Mouse (Mus musculus): ENCODE results near the gene Ccn2. TPM values are rescaled to one million over a fixed set of nuclear protein-coding genes. Genes with fewer than 3 reads are reported as not detected.
"Not testable (repeated sequence)": the region's sequence is repeated elsewhere in the genome, so short reads cannot be mapped to it uniquely, and the experiment has no call there.

Ccn2 gene
- polyA plus RNA-seq, 1 experiment from 2014 or later = 15.1 TPM

DNA sequence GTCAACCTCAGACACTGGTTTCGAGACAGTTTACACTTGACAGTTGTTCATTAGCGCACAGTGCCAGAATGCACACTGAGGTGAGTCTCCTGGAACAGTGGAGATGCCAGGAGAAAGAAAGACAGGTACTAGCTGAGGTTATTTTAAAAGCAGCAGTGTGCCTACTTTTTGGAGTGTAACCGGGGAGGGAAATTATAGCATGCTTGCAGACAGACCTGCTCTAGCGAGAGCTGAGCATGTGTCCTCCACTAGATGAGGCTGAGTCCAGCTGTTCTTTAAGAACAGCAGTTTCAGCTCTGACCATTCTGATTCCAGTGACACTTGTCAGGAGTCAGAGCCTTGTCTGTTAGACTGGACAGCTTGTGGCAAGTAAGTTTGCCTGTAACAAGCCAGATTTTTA is 2.5 kb downstream of the Ccn2 start:
- Histone ChIP-seq H3K27me3 (ENCODE audit: control insufficient read depth, insufficient read depth, low read depth, low read length) (no peaks in the 10 kb centered on the region), H3K4me3 (ENCODE audit: low read length) (peak overlapping the region; percentile 78), H3K36me3 (ENCODE audit: control insufficient read depth, insufficient read depth, low read length) (no peaks in the 10 kb centered on the region), H3K4me1 (replicated peaks; ENCODE audit: control insufficient read depth, insufficient read depth, low read length) (peaks cover 35% of the 10 kb centered on the region), H3K4me2 (ENCODE audit: low read depth, low read length) (peak overlapping the region; percentile 63), H3K9me3 (ENCODE audit: control insufficient read depth, low read length) (no peaks in the 10 kb centered on the region), H3K27ac (ENCODE audit: low read length) (peak overlapping the region; percentile 56; the same call in 1 of the 2 replicates), H3K9ac (ENCODE audit: low read length) (no peak overlapping the region)
- 80% methylated on average over 4 of the region's 4 CpGs for WGBS
- no peak for ATAC-seq (ENCODE audit: low read depth)

DNA sequence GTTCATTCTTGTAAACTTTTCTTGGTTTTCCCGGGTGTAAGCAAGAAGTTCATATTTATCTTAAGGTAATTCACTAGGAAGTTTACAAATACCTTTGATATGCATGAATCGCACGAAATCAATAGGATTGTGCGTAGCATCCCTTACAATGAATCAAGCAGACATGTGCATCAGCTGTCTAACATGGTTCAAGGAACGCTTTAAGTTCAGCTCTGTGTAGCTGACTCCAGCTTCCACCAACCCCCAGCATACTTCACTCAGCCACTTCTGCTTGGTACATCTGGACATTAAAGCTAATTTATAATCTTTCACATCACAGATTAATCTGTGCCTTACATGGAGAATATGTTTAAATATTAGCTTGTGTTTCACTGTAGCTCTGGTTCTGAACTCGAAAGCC is 3.5 kb downstream of the Ccn2 start:
- H3K4me3 ChIP-seq (ENCODE audit: low read length) = no peak overlapping the region

DNA sequence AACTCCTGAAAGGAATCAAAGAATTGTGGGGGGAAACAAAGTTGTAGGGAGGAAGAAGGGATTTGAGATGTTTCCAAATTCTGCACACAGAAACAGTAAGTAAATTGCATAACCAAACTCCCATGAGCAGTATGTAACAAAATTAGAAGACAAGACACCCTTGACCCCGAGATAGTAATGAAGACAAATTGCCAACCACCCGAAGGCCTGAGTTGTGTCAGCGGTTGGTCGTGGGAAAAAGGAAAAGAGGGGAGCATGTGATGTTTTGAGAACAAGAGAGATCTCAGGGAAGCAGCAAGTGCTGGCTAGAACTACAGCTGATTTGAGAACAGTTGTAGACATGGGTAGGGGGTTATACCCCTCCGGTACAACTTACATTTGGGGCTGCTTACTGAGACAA is 4.6 kb downstream of the Ccn2 start:
- Histone ChIP-seq H3K4me3 (ENCODE audit: low read length) (no peak overlapping the region), H3K36me3 (ENCODE audit: control insufficient read depth, insufficient read depth, low read length) (no peaks in the 10 kb centered on the region), H3K27ac (ENCODE audit: low read length) (no peak overlapping the region), H3K9ac (ENCODE audit: low read length) (no peak overlapping the region), H3K4me2 (ENCODE audit: low read depth, low read length) (no peak overlapping the region), H3K4me1 (replicated peaks; ENCODE audit: control insufficient read depth, insufficient read depth, low read length) (peaks cover 18% of the 10 kb centered on the region), H3K27me3 (ENCODE audit: control insufficient read depth, insufficient read depth, low read depth, low read length) (no peaks in the 10 kb centered on the region), H3K9me3 (ENCODE audit: control insufficient read depth, low read length) (no peaks in the 10 kb centered on the region)
- no peak for ATAC-seq (ENCODE audit: low read depth)
- WGBS = 50% methylated on average over 5 of the region's 5 CpGs

More for the DNA sequence above, 3.5 kb downstream of the Ccn2 start:
- H3K27ac ChIP-seq (ENCODE audit: low read length) = no peak overlapping the region
- H3K4me1 ChIP-seq (replicated peaks; ENCODE audit: control insufficient read depth, insufficient read depth, low read length) = peaks cover 26% of the 10 kb centered on the region
- 82% methylated on average over 6 of the region's 6 CpGs for WGBS
- ATAC-seq (ENCODE audit: low read depth) = no peak
- H3K9ac ChIP-seq (ENCODE audit: low read length) = no peak overlapping the region
- H3K9me3 ChIP-seq (ENCODE audit: control insufficient read depth, low read length) = no peaks in the 10 kb centered on the region
- no peaks in the 10 kb centered on the region for H3K36me3 ChIP-seq (ENCODE audit: control insufficient read depth, insufficient read depth, low read length)
- H3K4me2 ChIP-seq (ENCODE audit: low read depth, low read length) = no peak overlapping the region
- H3K27me3 ChIP-seq (ENCODE audit: control insufficient read depth, insufficient read depth, low read depth, low read length) = no peaks in the 10 kb centered on the region

DNA sequence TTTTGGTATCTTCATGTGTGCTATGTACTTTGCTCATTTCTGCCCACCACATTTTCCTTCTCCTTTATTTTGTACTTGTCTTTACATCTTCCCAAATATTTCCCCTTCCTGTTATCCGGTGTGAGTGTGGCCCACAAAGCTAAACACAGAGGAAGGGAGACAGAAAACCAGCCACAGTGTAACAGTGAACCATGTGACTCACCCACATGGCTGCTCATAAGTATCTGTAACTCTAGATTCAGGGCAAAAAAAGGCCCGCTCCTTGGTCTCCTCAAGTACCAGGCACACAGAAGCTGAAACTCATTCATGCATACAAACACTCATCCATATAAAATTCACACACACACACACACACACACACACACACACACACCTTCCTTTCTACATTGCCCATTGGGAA is 7.8 kb downstream of the Ccn2 start:
- no peaks in the 10 kb centered on the region for H3K9me3 ChIP-seq (ENCODE audit: control insufficient read depth, low read length)
- H3K9ac ChIP-seq (ENCODE audit: low read length) = no peak overlapping the region
- H3K4me3 ChIP-seq (ENCODE audit: low read length) = no peak overlapping the region
- no peak overlapping the region for H3K27ac ChIP-seq (ENCODE audit: low read length)
- no peaks in the 10 kb centered on the region for H3K36me3 ChIP-seq (ENCODE audit: control insufficient read depth, insufficient read depth, low read length)
- ATAC-seq (ENCODE audit: low read depth) = no peak
- no peaks in the 10 kb centered on the region for H3K4me1 ChIP-seq (replicated peaks; ENCODE audit: control insufficient read depth, insufficient read depth, low read length)
- WGBS = 54% methylated on average over 2 of the region's 2 CpGs
- no peaks in the 10 kb centered on the region for H3K27me3 ChIP-seq (ENCODE audit: control insufficient read depth, insufficient read depth, low read depth, low read length)
- H3K4me2 ChIP-seq (ENCODE audit: low read depth, low read length) = no peak overlapping the region

DNA sequence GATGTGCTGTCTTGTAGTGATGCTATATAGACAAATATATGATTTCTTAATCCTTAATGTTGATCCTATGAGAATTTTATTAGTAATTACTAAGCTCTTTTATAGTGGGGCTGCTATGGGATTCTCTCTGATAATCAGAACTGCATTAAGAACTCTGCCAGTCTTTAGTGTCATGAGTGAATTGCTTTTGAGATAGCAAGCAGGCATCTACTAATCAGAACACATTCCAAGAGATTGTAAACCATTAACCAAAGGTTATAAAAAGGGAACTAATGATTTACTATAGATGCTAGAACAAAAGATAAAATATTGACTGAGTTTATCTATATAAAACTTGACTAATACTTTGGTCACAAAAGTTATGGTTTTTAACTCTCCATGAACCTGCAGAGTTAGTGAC is 8.5 kb downstream of the Ccn2 start:
- no peaks in the 10 kb centered on the region for H3K27me3 ChIP-seq (ENCODE audit: control insufficient read depth, insufficient read depth, low read depth, low read length)
- no peak for ATAC-seq (ENCODE audit: low read depth)
- H3K4me3 ChIP-seq (ENCODE audit: low read length) = no peak overlapping the region
- H3K27ac ChIP-seq (ENCODE audit: low read length) = no peak overlapping the region
- no peaks in the 10 kb centered on the region for H3K4me1 ChIP-seq (replicated peaks; ENCODE audit: control insufficient read depth, insufficient read depth, low read length)
- no peak overlapping the region for H3K4me2 ChIP-seq (ENCODE audit: low read depth, low read length)
- no peaks in the 10 kb centered on the region for H3K9me3 ChIP-seq (ENCODE audit: control insufficient read depth, low read length)
- H3K36me3 ChIP-seq (ENCODE audit: control insufficient read depth, insufficient read depth, low read length) = no peaks in the 10 kb centered on the region
- H3K9ac ChIP-seq (ENCODE audit: low read length) = no peak overlapping the region

DNA sequence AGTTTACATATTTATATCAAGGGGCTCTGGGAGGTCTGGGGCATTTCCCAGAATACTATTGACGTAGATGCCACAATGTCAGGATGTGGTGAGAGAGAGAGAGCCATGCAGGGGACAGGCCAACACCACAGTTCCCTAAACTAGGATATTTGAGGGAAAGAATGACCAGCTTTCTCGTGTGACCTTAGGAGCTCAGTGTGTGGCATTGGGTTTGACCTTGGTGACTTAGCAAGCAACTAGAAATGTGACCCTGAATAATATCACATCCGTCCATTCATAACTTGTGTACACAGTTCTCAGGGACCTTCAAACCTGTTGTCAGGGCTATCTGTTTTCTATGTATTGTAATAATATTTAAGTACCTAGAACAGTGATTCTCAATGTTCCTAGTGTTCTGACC is 13.9 kb downstream of the Ccn2 start:
- H3K36me3 ChIP-seq (ENCODE audit: control insufficient read depth, insufficient read depth, low read length) = no peaks in the 10 kb centered on the region
- H3K27me3 ChIP-seq (ENCODE audit: control insufficient read depth, insufficient read depth, low read depth, low read length) = no peaks in the 10 kb centered on the region
- no peak overlapping the region for H3K4me2 ChIP-seq (ENCODE audit: low read depth, low read length)
- 76% methylated on average over 3 of the region's 3 CpGs for WGBS
- no peaks in the 10 kb centered on the region for H3K9me3 ChIP-seq (ENCODE audit: control insufficient read depth, low read length)
- ATAC-seq (ENCODE audit: low read depth) = no peak
- no peak overlapping the region for H3K27ac ChIP-seq (ENCODE audit: low read length)
- H3K9ac ChIP-seq (ENCODE audit: low read length) = no peak overlapping the region
- H3K4me3 ChIP-seq (ENCODE audit: low read length) = no peak overlapping the region
- H3K4me1 ChIP-seq (replicated peaks; ENCODE audit: control insufficient read depth, insufficient read depth, low read length) = no peaks in the 10 kb centered on the region

DNA sequence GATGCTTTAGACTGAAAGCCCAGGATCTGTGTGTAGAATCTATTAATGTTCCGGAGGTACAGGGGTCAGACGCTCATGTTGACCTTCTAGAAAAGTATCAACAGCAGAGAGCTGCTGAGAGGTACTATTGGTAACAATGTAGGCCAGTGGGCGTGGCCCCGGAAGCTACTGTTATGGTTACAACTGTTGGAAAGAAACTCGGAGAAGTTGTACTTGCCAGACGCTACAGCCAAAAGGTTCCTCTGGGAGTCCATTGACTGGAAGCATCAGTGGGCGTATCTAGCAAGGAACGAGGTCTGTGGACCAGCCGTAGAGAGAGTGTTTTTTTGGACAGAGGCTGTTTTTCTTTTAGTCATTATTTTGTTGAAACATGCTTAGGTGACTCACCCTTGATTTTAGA is 14.5 kb downstream of the Ccn2 start:
- no peaks in the 10 kb centered on the region for H3K27me3 ChIP-seq (ENCODE audit: control insufficient read depth, insufficient read depth, low read depth, low read length)
- H3K9ac ChIP-seq (ENCODE audit: low read length) = no peak overlapping the region
- H3K4me1 ChIP-seq (replicated peaks; ENCODE audit: control insufficient read depth, insufficient read depth, low read length) = no peaks in the 10 kb centered on the region
- no peaks in the 10 kb centered on the region for H3K9me3 ChIP-seq (ENCODE audit: control insufficient read depth, low read length)
- no peak for ATAC-seq (ENCODE audit: low read depth)
- H3K27ac ChIP-seq (ENCODE audit: low read length) = no peak overlapping the region
- no peak overlapping the region for H3K4me2 ChIP-seq (ENCODE audit: low read depth, low read length)
- no peak overlapping the region for H3K4me3 ChIP-seq (ENCODE audit: low read length)
- WGBS = 77% methylated on average over 9 of the region's 9 CpGs
- H3K36me3 ChIP-seq (ENCODE audit: control insufficient read depth, insufficient read depth, low read length) = no peaks in the 10 kb centered on the region

DNA sequence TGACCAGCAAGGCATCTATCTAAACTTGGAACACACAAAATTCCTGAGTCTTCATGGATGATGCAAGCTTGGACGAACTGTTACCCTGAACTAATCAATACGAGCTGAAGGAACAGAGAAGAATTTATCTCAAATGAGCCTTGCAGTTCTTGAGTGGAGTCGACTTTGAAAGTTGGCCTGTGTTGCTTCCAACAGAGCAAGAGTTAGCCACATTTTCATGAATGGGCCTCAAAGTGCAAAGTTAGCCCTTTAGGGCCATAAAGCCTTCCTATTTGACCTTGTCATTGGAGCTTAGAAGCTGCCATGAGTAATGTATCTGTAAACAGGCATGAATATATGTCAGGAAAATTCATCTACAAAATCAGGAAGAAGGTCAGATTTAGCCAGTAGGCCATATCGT is 19.5 kb downstream of the Ccn2 start:
- Histone ChIP-seq H3K36me3 (ENCODE audit: control insufficient read depth, insufficient read depth, low read length) (no peaks in the 10 kb centered on the region), H3K27ac (ENCODE audit: low read length) (no peak overlapping the region), H3K4me3 (ENCODE audit: low read length) (no peak overlapping the region), H3K4me2 (ENCODE audit: low read depth, low read length) (no peak overlapping the region), H3K4me1 (replicated peaks; ENCODE audit: control insufficient read depth, insufficient read depth, low read length) (no peaks in the 10 kb centered on the region), H3K9ac (ENCODE audit: low read length) (no peak overlapping the region), H3K9me3 (ENCODE audit: control insufficient read depth, low read length) (no peaks in the 10 kb centered on the region), H3K27me3 (ENCODE audit: control insufficient read depth, insufficient read depth, low read depth, low read length) (no peaks in the 10 kb centered on the region)
- WGBS = 83% methylated on average over 4 of the region's 4 CpGs
- ATAC-seq (ENCODE audit: low read depth) = no peak

DNA sequence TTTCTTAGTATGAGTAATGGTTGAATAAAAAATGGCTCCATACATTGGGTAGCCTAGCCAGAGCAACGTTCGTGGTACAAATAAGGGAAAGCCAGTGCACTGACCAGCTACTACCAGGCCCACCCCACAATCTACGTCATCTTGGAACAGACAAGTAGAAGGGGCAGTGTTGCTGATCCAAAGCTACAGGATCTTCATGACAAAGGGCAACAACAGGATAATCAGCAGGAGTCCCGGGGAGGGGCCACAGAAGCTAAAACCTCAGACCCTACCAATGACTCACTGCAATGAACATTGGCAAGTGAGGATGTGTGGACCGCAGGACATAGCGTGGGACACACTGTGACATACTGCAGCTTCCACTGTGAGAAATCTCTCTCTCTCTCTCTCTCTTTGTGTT is 20.6 kb downstream of the Ccn2 start:
- Histone ChIP-seq H3K4me3 (ENCODE audit: low read length) (no peak overlapping the region), H3K4me1 (replicated peaks; ENCODE audit: control insufficient read depth, insufficient read depth, low read length) (no peaks in the 10 kb centered on the region), H3K27me3 (ENCODE audit: control insufficient read depth, insufficient read depth, low read depth, low read length) (no peaks in the 10 kb centered on the region), H3K9ac (ENCODE audit: low read length) (no peak overlapping the region), H3K9me3 (ENCODE audit: control insufficient read depth, low read length) (no peaks in the 10 kb centered on the region), H3K27ac (ENCODE audit: low read length) (no peak overlapping the region), H3K36me3 (ENCODE audit: control insufficient read depth, insufficient read depth, low read length) (no peaks in the 10 kb centered on the region), H3K4me2 (ENCODE audit: low read depth, low read length) (no peak overlapping the region)
- 86% methylated on average over 6 of the region's 6 CpGs for WGBS
- no peak for ATAC-seq (ENCODE audit: low read depth)

DNA sequence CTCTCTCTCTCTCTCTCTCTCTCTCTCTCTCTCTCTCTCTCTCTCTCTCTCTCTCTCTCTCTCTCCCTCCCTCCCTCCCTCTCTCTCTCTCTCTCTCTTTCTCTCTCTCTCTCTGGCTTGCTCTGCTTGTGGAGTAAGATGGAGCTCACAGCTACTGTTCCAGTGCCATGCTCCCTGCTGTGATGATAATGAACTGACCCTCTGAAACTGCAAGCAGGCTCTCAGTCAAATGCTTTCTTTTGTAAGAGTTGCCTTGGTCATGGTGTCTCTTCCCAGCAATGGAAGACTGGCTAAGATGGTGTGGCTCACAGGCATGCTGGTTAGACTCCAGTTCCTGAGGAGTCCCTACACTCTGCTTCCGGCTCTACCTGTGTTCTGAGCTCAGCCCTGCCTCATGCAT is 21.3 kb downstream of the Ccn2 start:
- H3K4me3 ChIP-seq (ENCODE audit: low read length); H3K27me3 ChIP-seq (ENCODE audit: control insufficient read depth, insufficient read depth, low read depth, low read length); H3K4me1 ChIP-seq (replicated peaks; ENCODE audit: control insufficient read depth, insufficient read depth, low read length); ATAC-seq (ENCODE audit: low read depth); H3K9me3 ChIP-seq (ENCODE audit: control insufficient read depth, low read length); H3K4me2 ChIP-seq (ENCODE audit: low read depth, low read length); H3K27ac ChIP-seq (ENCODE audit: low read length); H3K9ac ChIP-seq (ENCODE audit: low read length); H3K36me3 ChIP-seq (ENCODE audit: control insufficient read depth, insufficient read depth, low read length): not testable (repeated sequence)
- 97% methylated on average over 1 of the region's 1 CpGs for WGBS
